Mouse (Mus musculus): ENCODE results near the gene Fam184b. TPM values are rescaled to one million over a fixed set of nuclear protein-coding genes. Genes with fewer than 3 reads are reported as not detected.

Fam184b gene
- polyA plus RNA-seq, 1 experiment from 2014 or later = 3.4 TPM

DNA sequence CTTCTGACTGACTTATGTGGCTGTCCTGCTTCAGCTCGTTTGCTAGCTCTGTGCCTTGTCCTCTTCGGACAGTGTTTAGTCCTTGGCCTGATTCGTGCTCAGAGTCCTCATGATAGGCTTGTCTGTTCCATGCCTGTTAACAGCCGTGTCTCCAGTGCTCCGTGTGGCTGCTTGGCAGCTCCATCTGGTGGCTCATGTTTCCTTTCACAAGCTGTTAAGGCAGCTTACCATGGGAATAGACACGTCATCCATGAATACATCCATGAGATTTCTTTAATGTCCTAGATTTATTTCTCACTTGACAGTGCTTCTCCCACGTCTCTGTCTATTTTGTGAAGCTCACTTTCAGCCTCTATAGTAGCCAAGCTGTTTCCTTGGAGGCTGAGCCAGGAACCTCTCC is 129.3 kb downstream of the Fam184b start:
- Histone ChIP-seq H3K4me3 (replicated peaks) (no peak overlapping the region), H3K27ac (no peak overlapping the region), H3K9ac (no peak overlapping the region), H3K36me3 (peaks cover 45% of the 10 kb centered on the region), H3K27me3 (replicated peaks) (no peaks in the 10 kb centered on the region), H3K9me3 (no peaks in the 10 kb centered on the region), H3K4me2 (no peak overlapping the region), H3K4me1 (no peaks in the 10 kb centered on the region)
- 85% methylated on average over 7 of the region's 7 CpGs for WGBS
- no peak for ATAC-seq (ENCODE audit: insufficient read depth, low FRiP score, low read depth)

DNA sequence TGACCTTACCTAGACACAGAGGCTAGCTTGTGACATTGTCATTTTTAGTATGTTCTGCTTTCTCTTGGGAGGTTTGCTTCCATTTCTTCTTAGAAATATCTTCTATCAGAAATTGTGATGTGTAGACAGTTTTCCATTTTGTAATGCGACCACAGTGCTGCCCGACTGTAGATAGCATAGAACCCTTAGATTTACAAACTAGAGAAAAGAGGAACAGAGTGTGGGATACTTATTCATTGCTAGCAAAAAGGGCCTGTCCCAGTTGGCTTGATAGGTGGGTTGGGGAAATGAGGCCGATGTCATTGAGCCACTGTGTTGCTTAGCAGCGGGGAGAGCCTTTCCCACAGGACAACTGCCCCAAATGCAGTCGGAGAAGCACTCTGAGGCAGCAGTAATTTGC is 141.8 kb downstream of the Fam184b start:
- H3K4me1 ChIP-seq = peaks cover 6% of the 10 kb centered on the region; the same call in 1 of the 2 replicates
- no peak overlapping the region for H3K4me2 ChIP-seq
- no peak overlapping the region for H3K4me3 ChIP-seq (replicated peaks)
- ATAC-seq (ENCODE audit: insufficient read depth, low FRiP score, low read depth) = no peak
- H3K27me3 ChIP-seq (replicated peaks) = no peaks in the 10 kb centered on the region
- H3K36me3 ChIP-seq = peaks cover 29% of the 10 kb centered on the region; the same call in 1 of the 2 replicates
- 87% methylated on average over 5 of the region's 5 CpGs for WGBS
- no peak overlapping the region for H3K9ac ChIP-seq
- H3K9me3 ChIP-seq = no peaks in the 10 kb centered on the region
- no peak overlapping the region for H3K27ac ChIP-seq

GRCm38 (mm10) chr5:45496930-45497550 is 142.4 kb downstream of the Fam184b start:
- Histone ChIP-seq H3K27ac (no peak overlapping the region), H3K27me3 (replicated peaks) (no peaks in the 10 kb centered on the region), H3K4me1 (peaks cover 6% of the 10 kb centered on the region; the same call in 1 of the 2 replicates), H3K36me3 (peaks cover 27% of the 10 kb centered on the region; the same call in 1 of the 2 replicates), H3K9me3 (no peaks in the 10 kb centered on the region), H3K4me2 (no peak overlapping the region), H3K9ac (no peak overlapping the region), H3K4me3 (replicated peaks) (no peak overlapping the region)
- 86% methylated on average over 12 of the region's 12 CpGs for WGBS
- ATAC-seq (ENCODE audit: insufficient read depth, low FRiP score, low read depth) = no peak

DNA sequence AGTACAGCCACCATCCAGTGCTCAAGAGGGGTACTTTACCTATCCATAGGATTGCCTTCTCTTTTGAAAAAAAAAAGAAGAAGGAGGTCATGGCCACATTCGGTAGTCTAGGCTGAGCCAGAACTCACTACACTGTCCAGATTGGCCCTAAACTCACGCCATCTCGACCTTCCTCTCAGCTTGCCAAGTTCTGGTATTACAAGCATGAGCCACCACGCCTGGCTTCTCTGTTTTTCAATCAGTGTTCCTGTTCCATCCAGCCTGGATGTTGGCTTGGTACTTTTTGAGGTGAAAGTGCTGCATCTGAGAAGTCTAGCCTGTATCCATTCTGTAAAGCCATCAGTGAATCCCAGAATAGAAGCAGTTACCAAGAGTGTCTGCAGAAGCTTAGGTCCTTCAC is 142.9 kb downstream of the Fam184b start:
- Histone ChIP-seq H3K27me3 (replicated peaks) (no peaks in the 10 kb centered on the region), H3K4me2 (no peak overlapping the region), H3K9ac (no peak overlapping the region), H3K36me3 (peaks cover 22% of the 10 kb centered on the region; the same call in 1 of the 2 replicates), H3K9me3 (no peaks in the 10 kb centered on the region), H3K27ac (no peak overlapping the region), H3K4me3 (replicated peaks) (no peak overlapping the region), H3K4me1 (peaks cover 6% of the 10 kb centered on the region; the same call in 1 of the 2 replicates)
- 85% methylated on average over 4 of the region's 4 CpGs for WGBS
- no peak for ATAC-seq (ENCODE audit: insufficient read depth, low FRiP score, low read depth)

GRCm38 (mm10) chr5:45496042-45496441 is 143.4 kb downstream of the Fam184b start:
- ATAC-seq (ENCODE audit: insufficient read depth, low FRiP score, low read depth) = no peak
- no peak overlapping the region for H3K4me2 ChIP-seq
- H3K9ac ChIP-seq = no peak overlapping the region
- H3K9me3 ChIP-seq = no peaks in the 10 kb centered on the region
- no peak overlapping the region for H3K27ac ChIP-seq
- no peak overlapping the region for H3K4me3 ChIP-seq (replicated peaks)
- peaks cover 6% of the 10 kb centered on the region; the same call in 1 of the 2 replicates for H3K4me1 ChIP-seq
- peaks cover 19% of the 10 kb centered on the region; the same call in 1 of the 2 replicates for H3K36me3 ChIP-seq
- no peaks in the 10 kb centered on the region for H3K27me3 ChIP-seq (replicated peaks)

DNA sequence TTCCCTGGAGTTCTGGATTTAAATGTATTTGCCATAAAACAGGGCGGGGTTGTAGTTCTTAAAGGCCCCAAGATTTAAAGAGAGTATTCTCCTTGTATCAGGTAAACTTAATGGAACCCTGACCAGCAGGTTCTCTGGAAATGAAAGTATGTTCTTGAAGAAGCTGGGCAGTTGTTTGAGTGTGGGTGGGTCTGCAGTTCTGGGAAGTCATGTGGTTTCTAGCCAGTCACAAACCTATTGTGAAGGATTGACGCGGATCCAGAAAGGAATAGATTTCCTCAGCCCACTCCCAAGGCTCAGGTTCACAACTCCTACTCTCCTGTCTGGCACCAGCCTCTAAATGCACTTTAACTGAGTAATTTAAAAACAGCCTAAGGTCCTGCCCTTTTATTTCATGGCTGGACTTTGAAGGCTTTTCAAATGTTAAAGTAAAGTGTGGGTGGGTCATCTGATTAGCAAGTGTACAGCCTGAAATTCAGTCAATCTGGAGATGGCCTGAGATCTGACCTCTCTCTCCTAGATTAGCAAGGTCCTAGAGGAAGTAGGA is 143.9 kb downstream of the Fam184b start:
- 76% methylated on average over 3 of the region's 3 CpGs for WGBS
- H3K4me2 ChIP-seq = no peak overlapping the region
- H3K27me3 ChIP-seq (replicated peaks) = no peaks in the 10 kb centered on the region
- no peak for ATAC-seq (ENCODE audit: insufficient read depth, low FRiP score, low read depth)
- H3K9ac ChIP-seq = no peak overlapping the region
- no peak overlapping the region for H3K27ac ChIP-seq
- peaks cover 6% of the 10 kb centered on the region; the same call in 1 of the 2 replicates for H3K4me1 ChIP-seq
- no peaks in the 10 kb centered on the region for H3K9me3 ChIP-seq
- H3K4me3 ChIP-seq (replicated peaks) = no peak overlapping the region
- peaks cover 15% of the 10 kb centered on the region; the same call in 1 of the 2 replicates for H3K36me3 ChIP-seq

- 55% methylated on average over 9 of the region's 9 CpGs for WGBS
- peak overlapping the region; percentile 84; the same call in 1 of the 2 replicates for H3K27ac ChIP-seq
- ATAC-seq (ENCODE audit: insufficient read depth, low FRiP score, low read depth) = no peak
Measured at GRCm38 (mm10) chr5:45494093-45494755, 145.2 kb downstream of the Fam184b start.

DNA sequence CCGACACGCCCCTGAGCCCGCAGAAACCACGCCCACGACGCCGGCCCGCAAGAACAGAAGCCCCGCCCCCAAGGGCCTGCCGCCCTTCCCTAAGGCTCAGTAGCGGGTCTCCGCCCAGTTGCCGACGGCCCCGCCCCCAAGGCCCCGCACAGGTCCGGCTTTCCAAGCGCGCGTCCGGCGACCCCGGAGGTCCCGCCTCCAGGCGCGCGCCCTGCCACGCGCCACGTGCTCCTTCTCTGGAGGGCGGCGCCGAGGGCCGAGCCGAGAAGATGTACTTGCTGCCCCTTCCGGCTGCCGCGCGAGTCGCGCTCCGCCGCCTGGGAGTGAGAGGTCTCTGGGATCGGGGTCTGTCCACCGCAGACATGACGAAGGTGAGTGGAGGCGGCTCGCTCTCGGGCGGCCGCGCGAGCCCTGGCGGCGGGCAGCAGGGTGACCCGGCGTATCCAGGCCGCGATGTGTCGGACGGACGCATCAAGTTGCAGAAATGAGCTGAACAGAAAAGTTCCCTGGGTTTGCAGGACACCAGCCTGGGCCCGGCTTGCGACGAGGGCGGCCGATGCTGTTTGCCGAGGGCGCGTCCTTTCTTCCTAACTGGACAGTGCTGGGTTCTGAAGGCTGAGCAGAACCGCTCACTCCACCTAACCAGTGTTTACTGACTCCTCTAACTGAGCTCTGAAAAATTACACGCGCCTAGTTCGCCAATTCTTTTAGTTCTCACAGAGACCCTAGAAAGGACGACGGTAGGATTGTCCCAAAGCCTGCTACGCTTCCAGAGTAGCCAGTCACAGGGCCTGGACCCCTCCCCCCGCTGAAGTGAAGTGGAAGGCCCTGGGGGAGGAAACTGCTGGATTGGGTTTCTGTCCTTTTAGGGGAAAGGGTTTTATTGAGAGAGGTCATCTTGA is 146.0 kb downstream of the Fam184b start, which contains the start of gene Lap3:
Gene Lap3, plus strand, starts transcription at position 184 of the 902 bp plus-strand sequence.
- Histone ChIP-seq H3K9me3 (no peaks in the 10 kb centered on the region), H3K27me3 (replicated peaks) (no peaks in the 10 kb centered on the region), H3K4me1 (peaks cover 6% of the 10 kb centered on the region; the same call in 1 of the 2 replicates), H3K36me3 (0 out of 2 replicates have a peak, but pooled peaks cover 6% of the 10 kb centered on the region), H3K4me3 (replicated peaks) (peak within 1 kb of the TSS; percentile 85), H3K9ac (peak within 1 kb of the TSS; percentile 80), H3K27ac (peak within 1 kb of the TSS; percentile 84), H3K4me2 (peak within 1 kb of the TSS; percentile 80)
- ATAC-seq (ENCODE audit: insufficient read depth, low FRiP score, low read depth) = peak; percentile 93
- WGBS = under 1% methylated on average over 78 of the region's 78 CpGs

More at GRCm38 (mm10) chr5:45494093-45494755, 145.2 kb downstream of the Fam184b start:
- peak overlapping the region; percentile 80 for H3K4me2 ChIP-seq
- H3K9ac ChIP-seq = peak overlapping the region; percentile 80
- H3K36me3 ChIP-seq = peaks cover 12% of the 10 kb centered on the region; the same call in 1 of the 2 replicates
- no peaks in the 10 kb centered on the region for H3K9me3 ChIP-seq
- peaks cover 6% of the 10 kb centered on the region; the same call in 1 of the 2 replicates for H3K4me1 ChIP-seq
- no peaks in the 10 kb centered on the region for H3K27me3 ChIP-seq (replicated peaks)
- H3K4me3 ChIP-seq (replicated peaks) = peak overlapping the region; percentile 85

- no peak overlapping the region for H3K9ac ChIP-seq
- H3K27ac ChIP-seq = no peak overlapping the region
- H3K4me1 ChIP-seq = peaks cover 6% of the 10 kb centered on the region; the same call in 1 of the 2 replicates
- ATAC-seq (ENCODE audit: insufficient read depth, low FRiP score, low read depth) = no peak
- no peaks in the 10 kb centered on the region for H3K9me3 ChIP-seq
- no peak overlapping the region for H3K4me3 ChIP-seq (replicated peaks)
- H3K36me3 ChIP-seq = no peaks in the 10 kb centered on the region
- no peaks in the 10 kb centered on the region for H3K27me3 ChIP-seq (replicated peaks)
- H3K4me2 ChIP-seq = no peak overlapping the region
- 60% methylated on average over 4 of the region's 4 CpGs for WGBS
Measured at GRCm38 (mm10) chr5:45491776-45492175, 147.6 kb downstream of the Fam184b start.

GRCm38 (mm10) chr5:45483654-45484053 is 155.8 kb downstream of the Fam184b start:
- Histone ChIP-seq H3K27ac (no peak overlapping the region), H3K36me3 (no peaks in the 10 kb centered on the region), H3K9ac (no peak overlapping the region), H3K9me3 (no peaks in the 10 kb centered on the region), H3K4me3 (replicated peaks) (no peak overlapping the region), H3K4me1 (no peaks in the 10 kb centered on the region), H3K27me3 (replicated peaks) (no peaks in the 10 kb centered on the region), H3K4me2 (no peak overlapping the region)
- WGBS = 83% methylated on average over 1 of the region's 1 CpGs
- ATAC-seq (ENCODE audit: insufficient read depth, low FRiP score, low read depth) = no peak

- ATAC-seq (ENCODE audit: insufficient read depth, low FRiP score, low read depth) = no peak
- Histone ChIP-seq H3K27me3 (replicated peaks) (no peaks in the 10 kb centered on the region), H3K4me3 (replicated peaks) (no peak overlapping the region), H3K36me3 (no peaks in the 10 kb centered on the region), H3K9me3 (no peaks in the 10 kb centered on the region), H3K4me1 (no peaks in the 10 kb centered on the region), H3K4me2 (no peak overlapping the region), H3K9ac (no peak overlapping the region), H3K27ac (no peak overlapping the region)
- 60% methylated on average over 3 of the region's 3 CpGs for WGBS
Measured at GRCm38 (mm10) chr5:45482607-45483006, 156.8 kb downstream of the Fam184b start.

All from stomach, embryonic 15.5 days (tissue).